ENCODE assay signal across 29 mouse cellular contexts in genomic region chr15:10933930-10934329, GRCm38 (mm10). TPM values are rescaled to one million over a fixed set of nuclear protein-coding genes. Genes with fewer than 3 reads are reported as not detected.
A peak's percentile ranks its signal among the peaks of the same experiment; 100 is the strongest.
DNase-seq lines count a peak whose midpoint lies in the region; ATAC-seq lines count a peak whose summit lies in the region.
"Had no signal": no experiment of that assay in that cellular context is flagged by ENCODE, and none has a peak within 500 bp of the region (broad histone marks: within the 10 kb centered on the region; RNA-seq: fewer than 3 reads in every experiment).

No protein-coding gene starts in this region.

- no peak overlapping the region for H3K9ac ChIP-seq in midbrain, embryonic 16.5 days (ENCODE audit: low read depth, low read length)
- no peak overlapping the region for H3K9ac ChIP-seq in neural tube, embryonic 15.5 days (replicated peaks)
- H3K9ac ChIP-seq: embryonic facial prominence, embryonic 13.5 days; embryonic facial prominence, embryonic 15.5 days; forebrain, embryonic 12.5 days had no signal

- ATAC-seq in granulocyte monocyte progenitor cell, adult 5-6 weeks (replicated peaks; ENCODE audit: poor library complexity, severe bottlenecking), result peak; percentile 99
- peak; percentile 98 for ATAC-seq in megakaryocyte, adult 5-6 weeks (ENCODE audit: poor library complexity, severe bottlenecking)
- ATAC-seq in midbrain, embryonic 16.5 days, result no peak
- ATAC-seq in neural tube, embryonic 15.5 days (ENCODE audit: low FRiP score), result no peak
- ATAC-seq: activated CD4-positive, CD25-positive, alpha-beta regulatory T cell, adult 4 months; CD4-positive, CD25-positive, alpha-beta regulatory T cell, adult 4 months; forebrain, embryonic 14.5 days; forebrain, embryonic 16.5 days; Patski had no signal

- H3K4me1 ChIP-seq in midbrain, embryonic 16.5 days (ENCODE audit: control insufficient read depth, insufficient read depth, low read length), result no peaks in the 10 kb centered on the region
- no peaks in the 10 kb centered on the region for H3K4me1 ChIP-seq in neural tube, embryonic 15.5 days
- H3K4me1 ChIP-seq: embryonic facial prominence, embryonic 13.5 days; embryonic facial prominence, embryonic 15.5 days; forebrain, embryonic 10.5 days; forebrain, embryonic 12.5 days had no signal

- no peak overlapping the region for H3K27ac ChIP-seq in midbrain, embryonic 16.5 days (ENCODE audit: low read length)
- no peak overlapping the region for H3K27ac ChIP-seq in neural tube, embryonic 15.5 days (replicated peaks)
- H3K27ac ChIP-seq: embryonic facial prominence, embryonic 13.5 days; embryonic facial prominence, embryonic 15.5 days; forebrain, embryonic 10.5 days; forebrain, embryonic 12.5 days had no signal

- DNase-seq in c-Kit-positive CD71-negative TER-119-negative erythroid progenitor cells, embryonic 14.5 days (ENCODE audit: low read depth), result peak; percentile 10
- DNase-seq in cerebellum, adult 11-12 months, result no peak
- DNase-seq in gastrocnemius, adult 8-10 months (ENCODE audit: low spot score in 2 of 2), result no peak
- DNase-seq: adrenal gland, adult 8-10 months; adrenal gland, postnatal 14 days; adrenal gland, postnatal 36 days; B cell, adult 2 months; cerebellum, adult 11 months; cerebellum, adult 2 months; cerebellum, adult 9-10 months; cerebellum, postnatal 10 days; cerebellum, postnatal 25 days; embryo, embryonic 11 days had no signal

- no peaks in the 10 kb centered on the region for H3K9me3 ChIP-seq in midbrain, embryonic 16.5 days (replicated peaks; ENCODE audit: control insufficient read depth, low read length, poor library complexity, severe bottlenecking)
- no peaks in the 10 kb centered on the region for H3K9me3 ChIP-seq in neural tube, embryonic 15.5 days (replicated peaks)
- H3K9me3 ChIP-seq: embryonic facial prominence, embryonic 13.5 days; embryonic facial prominence, embryonic 15.5 days; forebrain, embryonic 10.5 days; forebrain, embryonic 12.5 days; G1E had no signal

- 88% methylated on average over 1 of the region's 1 CpGs for WGBS in midbrain, embryonic 16.5 days
- 94% methylated on average over 1 of the region's 1 CpGs for WGBS in neural tube, embryonic 15.5 days

- no peak overlapping the region for H3K4me2 ChIP-seq in midbrain, embryonic 16.5 days (ENCODE audit: low read length)
- H3K4me2 ChIP-seq in neural tube, embryonic 15.5 days, result no peak overlapping the region
- H3K4me2 ChIP-seq: embryonic facial prominence, embryonic 13.5 days; embryonic facial prominence, embryonic 15.5 days; forebrain, embryonic 12.5 days had no signal

- no peak overlapping the region for H3K4me3 ChIP-seq in midbrain, embryonic 16.5 days (ENCODE audit: low read depth, low read length)
- no peak overlapping the region for H3K4me3 ChIP-seq in neural tube, embryonic 15.5 days (replicated peaks)
- H3K4me3 ChIP-seq: embryonic facial prominence, embryonic 13.5 days; embryonic facial prominence, embryonic 15.5 days; erythroblast, embryonic 14.5 days; forebrain, embryonic 10.5 days; forebrain, embryonic 12.5 days had no signal

- H3K27me3 ChIP-seq in midbrain, embryonic 16.5 days (ENCODE audit: control insufficient read depth, insufficient read depth, low read depth, low read length), result no peaks in the 10 kb centered on the region
- H3K27me3 ChIP-seq in neural tube, embryonic 15.5 days (replicated peaks), result no peaks in the 10 kb centered on the region
- H3K27me3 ChIP-seq: CH12.LX; embryonic facial prominence, embryonic 13.5 days; embryonic facial prominence, embryonic 15.5 days; forebrain, embryonic 12.5 days had no signal

- H3K36me3 ChIP-seq in midbrain, embryonic 16.5 days (ENCODE audit: control insufficient read depth, insufficient read depth, low read length), result no peaks in the 10 kb centered on the region
- H3K36me3 ChIP-seq in neural tube, embryonic 15.5 days, result no peaks in the 10 kb centered on the region
- H3K36me3 ChIP-seq: embryonic facial prominence, embryonic 13.5 days; embryonic facial prominence, embryonic 15.5 days; forebrain, embryonic 10.5 days; forebrain, embryonic 12.5 days; G1E had no signal

RNA-seq across cellular contexts. Expression of gene C1qtnf3, which starts 18.2 kb away (rescaled TPM):
- total RNA-seq in granulocyte monocyte progenitor cell, adult 5-6 weeks (2014; fragmentation: Nextera tagmentation), result not detected in 2 replicates
- not detected in 2 replicates for total RNA-seq in granulocyte monocyte progenitor cell, adult 5-6 weeks (2017)
- not detected in 2 replicates for total RNA-seq in megakaryocyte, adult 5-6 weeks (2015)
- total RNA-seq in megakaryocyte, adult 5-6 weeks (2017), result not detected in 2 replicates
- polyA plus RNA-seq in midbrain, embryonic 16.5 days (2015; fragmentation: Nextera tagmentation; extraction: Ambion mirVana), result 0.51 and 1.0 TPM in 2 replicates
- under 1 TPM in 3 of 4 experiments, not detected in 1; 0.21 to 0.45 (median 0.24) TPM for total RNA-seq in gastrocnemius, adult 8-10 months (2022)
- polyA plus RNA-seq in neural tube, embryonic 15.5 days (2015; fragmentation: Nextera tagmentation; extraction: Ambion mirVana), result 21.2 and 23.1 TPM in 2 replicates
- total RNA-seq: CH12.LX, G1E had no signal
- polyA plus RNA-seq: activated CD4-positive, CD25-positive, alpha-beta regulatory T cell, adult 4 months; CD4-positive, CD25-positive, alpha-beta regulatory T cell, adult 4 months; erythroblast, embryonic 14.5 days; forebrain, embryonic 10.5 days; G1E had no signal

RNA-seq across cellular contexts. Expression of gene Amacr, which starts 47.6 kb away (rescaled TPM):
- 3.2 and 3.5 TPM in 2 replicates for total RNA-seq in granulocyte monocyte progenitor cell, adult 5-6 weeks (2014; fragmentation: Nextera tagmentation)
- 6.5 and 6.9 TPM in 2 replicates for total RNA-seq in granulocyte monocyte progenitor cell, adult 5-6 weeks (2017)
- 0.98 and 1.1 TPM in 2 replicates for total RNA-seq in megakaryocyte, adult 5-6 weeks (2015)
- total RNA-seq in megakaryocyte, adult 5-6 weeks (2017), result 0.61 and 2.2 TPM in 2 replicates
- 9.8 and 10.8 TPM in 2 replicates for polyA plus RNA-seq in midbrain, embryonic 16.5 days (2015; fragmentation: Nextera tagmentation; extraction: Ambion mirVana)
- total RNA-seq in gastrocnemius, adult 8-10 months (2022), result 10 to 100 TPM; 16.4 to 20.0 (median 17.6) TPM
- polyA plus RNA-seq in neural tube, embryonic 15.5 days (2015; fragmentation: Nextera tagmentation; extraction: Ambion mirVana), result 12.4 and 13.9 TPM in 2 replicates

Comparison
In these comparisons a context has a peak if more than half of its experiments do, and no peak if none do; other contexts are left out.
1. ATAC-seq: peak in granulocyte monocyte progenitor cell, adult 5-6 weeks (single experiment) and megakaryocyte, adult 5-6 weeks (single experiment); none in midbrain, embryonic 16.5 days (single experiment) and neural tube, embryonic 15.5 days (single experiment).